Mouse (Mus musculus) liver, adult 2 months (tissue): ENCODE measurements around the gene Dact3. TPM values are rescaled to one million over a fixed set of nuclear protein-coding genes. Genes with fewer than 3 reads are reported as not detected.

Experiments
- DNase-seq: peaks from one replicate; pipeline ENCODE4 v3.0.0-alpha.2; 2011; ENCODE audit warnings: low read depth, low spot score; ENCODE audit errors: extremely low read depth
- H3K27ac ChIP-seq: fragments of 200-500 bp; replicated peaks from 2 replicates; pipeline ENCODE4 v1.5.1; 2012; ENCODE audit warnings: low read depth, mild to moderate bottlenecking, control low read depth, inconsistent platforms, low read length; ENCODE audit not compliant: insufficient read depth
- H3K27me3 ChIP-seq: fragments of 200-500 bp; 2 replicates; pipeline ENCODE4 v1.6.1; 2012; ENCODE audit warnings: mild to moderate bottlenecking, moderate library complexity, low read length, inconsistent platforms; ENCODE audit not compliant: control insufficient read depth, insufficient read depth
- H3K36me3 ChIP-seq: fragments of 200-500 bp; 2 replicates; pipeline ENCODE4 v1.6.1; 2012; ENCODE audit warnings: low read length, inconsistent platforms; ENCODE audit not compliant: control insufficient read depth, insufficient read depth
- H3K4me1 ChIP-seq: fragments of 200-500 bp; 2 replicates; pipeline ENCODE4 v1.6.1; 2011; ENCODE audit warnings: low read length; ENCODE audit not compliant: control insufficient read depth, insufficient read depth
- H3K4me3 ChIP-seq: fragments of 200-500 bp; 2 replicates; pipeline ENCODE4 v1.5.1; 2011; ENCODE audit warnings: low read depth, mild to moderate bottlenecking, control low read depth, low read length, moderate library complexity; ENCODE audit not compliant: insufficient read depth
- H3K79me2 ChIP-seq: fragments of 200-500 bp; 2 replicates; pipeline ENCODE4 v1.6.1; 2012; ENCODE audit warnings: inconsistent platforms, mild to moderate bottlenecking, low read length, moderate library complexity; ENCODE audit not compliant: control insufficient read depth, insufficient read depth
- H3K9ac ChIP-seq: fragments of 200-500 bp; 2 replicates; pipeline ENCODE4 v1.6.1; 2012; ENCODE audit warnings: low read depth, mild to moderate bottlenecking, control low read depth, inconsistent platforms, low read length
- CTCF ChIP-seq: fragments of 200-500 bp; IDR thresholded peaks from 2 replicates; pipeline ENCODE4 v1.5.1; 2011; ENCODE audit warnings: low read depth, low read length, control low read depth
- POLR2A ChIP-seq: fragments of 200-500 bp; IDR thresholded peaks from 2 replicates; pipeline ENCODE4 v1.6.1; 2011; ENCODE audit warnings: low read length, control low read depth; ENCODE audit not compliant: insufficient read depth; ENCODE audit errors: extremely low read depth
- whole genome bisulfite sequencing: fragments of 180-500 bp; shearing (Covaris S2); methylation state at CpG from one replicate; pipeline ENCODE4 v1.1.7; 2018; 5-methylcytosine and 5-hydroxymethylcytosine counted together
- polyA plus RNA-seq: library from polyadenylated mRNA; depleted of rRNA; stranded (reverse); fragments of >200 nt; gene quantifications from 2 replicates; pipeline ENCODE4 v1.2.3, GENCODE M21; 2012
- total RNA-seq: library from RNA; depleted of rRNA; stranded (reverse); fragments of >200 nt; gene quantifications from 2 replicates; pipeline ENCODE4 v1.2.3, GENCODE M21; 2014

Dact3 gene
- total and polyA plus RNA-seq, 2 experiments, result under 0.01 to 0.64 TPM

DNA sequence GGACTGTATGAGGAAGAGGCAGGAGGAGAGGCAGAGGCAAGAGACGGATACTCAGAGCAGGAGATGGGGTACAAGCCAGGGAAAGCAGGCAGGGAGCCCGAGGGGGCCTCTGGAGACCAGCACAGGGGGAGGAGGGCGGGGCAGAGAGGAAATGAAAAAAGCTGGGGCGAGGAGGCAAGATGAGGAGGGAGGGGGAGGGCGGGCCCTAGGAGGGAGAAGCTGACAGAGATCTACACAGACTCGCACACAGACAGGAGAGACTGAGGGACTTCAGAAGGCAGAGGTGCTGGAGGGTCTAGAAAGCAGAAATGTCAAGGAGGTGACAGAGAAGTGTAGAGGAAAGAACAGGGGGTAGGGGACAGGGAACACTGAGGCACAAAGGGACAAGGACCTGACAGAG is 31.2 kb downstream of the Dact3 start, which contains the start of gene Ptgir:
Gene Ptgir, plus strand, starts transcription at position 210 of the 400 bp plus-strand sequence.
- Histone ChIP-seq H3K27ac (0 out of 2 replicates have a peak within 1 kb of the TSS, but pooled peaks have one; percentile 18), H3K4me1 (no peaks in the 10 kb centered on the region), H3K4me3 (peak within 1 kb of the TSS; percentile 2; the same call in 1 of the 2 replicates), H3K36me3 (no peaks in the 10 kb centered on the region), H3K79me2 (no peaks in the 10 kb centered on the region), H3K27me3 (no peaks in the 10 kb centered on the region), H3K9ac (no peak within 1 kb of the TSS)
- WGBS, result 55% methylated on average over 6 of the region's 6 CpGs
- no peak for TF ChIP-seq CTCF
- no peak for TF ChIP-seq POLR2A
- no peak for DNase-seq

DNA sequence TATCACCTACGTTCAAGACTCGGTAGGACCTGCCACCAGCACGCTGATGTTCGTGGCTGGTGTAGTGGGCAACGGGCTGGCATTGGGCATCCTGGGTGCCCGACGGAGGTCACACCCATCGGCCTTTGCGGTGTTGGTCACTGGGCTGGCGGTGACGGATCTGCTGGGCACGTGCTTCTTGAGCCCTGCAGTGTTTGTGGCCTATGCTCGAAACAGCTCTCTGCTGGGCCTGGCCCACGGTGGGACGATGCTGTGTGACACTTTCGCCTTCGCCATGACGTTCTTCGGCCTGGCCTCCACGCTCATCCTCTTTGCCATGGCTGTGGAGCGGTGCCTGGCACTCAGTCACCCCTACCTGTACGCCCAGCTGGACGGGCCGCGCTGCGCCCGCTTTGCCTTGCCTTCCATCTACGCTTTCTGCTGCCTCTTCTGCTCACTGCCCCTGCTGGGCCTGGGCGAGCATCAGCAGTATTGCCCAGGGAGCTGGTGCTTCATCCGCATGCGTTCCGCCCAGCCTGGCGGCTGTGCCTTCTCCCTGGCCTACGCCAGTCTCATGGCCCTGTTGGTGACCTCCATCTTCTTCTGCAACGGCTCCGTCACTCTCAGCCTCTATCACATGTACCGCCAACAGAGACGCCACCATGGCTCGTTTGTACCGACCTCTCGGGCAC is 31.9 kb downstream of the Dact3 start:
- WGBS, result 91% methylated on average over 41 of the region's 41 CpGs
- no peaks in the 10 kb centered on the region for H3K36me3 ChIP-seq
- no peaks in the 10 kb centered on the region for H3K4me1 ChIP-seq
- peak overlapping the region; percentile 2; the same call in 1 of the 2 replicates for H3K4me3 ChIP-seq
- DNase-seq, result no peak
- no peak overlapping the region for H3K27ac ChIP-seq
- H3K79me2 ChIP-seq, result no peaks in the 10 kb centered on the region
- TF ChIP-seq CTCF (no peak), POLR2A (no peak)
- H3K9ac ChIP-seq, result no peak overlapping the region
- H3K27me3 ChIP-seq, result no peaks in the 10 kb centered on the region

DNA sequence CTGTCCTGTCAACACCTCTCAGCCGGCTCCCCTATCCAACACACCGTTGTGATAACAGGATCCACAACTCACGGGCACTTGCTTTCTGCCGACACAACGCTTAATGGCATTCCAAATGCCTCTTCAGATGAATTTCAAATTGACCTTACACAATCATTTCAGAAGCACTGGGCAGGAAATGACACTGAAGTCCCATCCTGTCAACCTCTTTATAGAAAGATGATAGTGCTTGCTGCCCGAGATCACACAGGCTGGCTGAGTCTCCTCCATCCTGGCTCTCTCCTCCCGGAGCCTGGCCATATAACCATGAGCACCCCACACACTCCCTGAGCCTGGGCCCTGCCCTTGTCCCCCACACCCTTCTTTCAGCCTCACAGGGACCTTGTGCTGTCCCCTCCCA is 32.7 kb downstream of the Dact3 start:
- H3K27me3 ChIP-seq, result no peaks in the 10 kb centered on the region
- H3K4me3 ChIP-seq, result no peak overlapping the region
- 62% methylated on average over 7 of the region's 7 CpGs for WGBS
- TF ChIP-seq CTCF (no peak), POLR2A (no peak)
- H3K27ac ChIP-seq, result no peak overlapping the region
- DNase-seq, result no peak
- no peaks in the 10 kb centered on the region for H3K4me1 ChIP-seq
- H3K79me2 ChIP-seq, result no peaks in the 10 kb centered on the region
- H3K9ac ChIP-seq, result peak overlapping the region; percentile 43; the same call in 1 of the 2 replicates
- no peaks in the 10 kb centered on the region for H3K36me3 ChIP-seq

DNA sequence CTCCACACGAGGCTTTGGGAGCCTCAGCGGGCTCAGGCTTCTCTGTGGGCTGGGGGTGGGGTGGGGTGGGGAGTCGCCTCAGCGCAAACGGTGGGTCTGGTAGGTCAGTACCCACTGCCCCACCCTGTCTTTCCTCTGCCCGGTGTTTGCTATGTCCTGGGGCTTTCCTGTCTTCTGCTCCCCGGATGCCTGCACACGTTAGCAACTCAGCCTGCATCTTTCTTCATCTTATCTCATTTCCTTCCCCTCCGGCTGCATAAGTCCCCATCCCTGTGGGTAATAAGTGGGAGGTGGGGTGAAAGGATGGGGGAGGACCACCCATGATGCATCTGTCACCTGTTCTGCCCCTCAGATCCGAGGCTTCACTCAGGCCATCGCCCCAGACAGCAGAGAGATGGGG is 33.2 kb downstream of the Dact3 start:
- H3K9ac ChIP-seq, result no peak overlapping the region
- no peak overlapping the region for H3K4me3 ChIP-seq
- TF ChIP-seq POLR2A (no peak), CTCF (no peak)
- no peaks in the 10 kb centered on the region for H3K27me3 ChIP-seq
- no peak overlapping the region for H3K27ac ChIP-seq
- H3K36me3 ChIP-seq, result no peaks in the 10 kb centered on the region
- DNase-seq, result no peak
- no peaks in the 10 kb centered on the region for H3K79me2 ChIP-seq
- H3K4me1 ChIP-seq, result no peaks in the 10 kb centered on the region
- WGBS, result 47% methylated on average over 11 of the region's 11 CpGs

DNA sequence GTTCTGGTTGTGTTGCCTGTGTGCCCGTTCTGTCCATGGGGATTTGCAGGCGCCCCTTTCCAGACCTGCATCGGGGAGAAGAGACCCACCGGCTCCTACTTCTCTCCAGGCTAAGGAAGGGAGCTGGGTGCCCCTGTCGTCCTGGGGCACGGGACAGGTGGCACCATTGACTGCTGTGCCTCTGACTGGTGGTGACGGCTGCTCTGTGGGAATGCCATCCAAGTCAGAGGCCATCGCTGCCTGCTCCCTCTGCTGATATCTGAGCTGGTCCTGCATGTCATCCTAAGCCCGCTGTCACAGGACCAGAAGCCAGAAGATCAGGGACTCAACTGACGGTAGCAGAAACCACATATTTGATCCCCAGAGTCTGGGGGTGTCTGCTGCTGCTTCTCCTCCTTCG is 33.7 kb downstream of the Dact3 start:
- no peaks in the 10 kb centered on the region for H3K79me2 ChIP-seq
- H3K9ac ChIP-seq, result no peak overlapping the region
- H3K4me1 ChIP-seq, result no peaks in the 10 kb centered on the region
- no peaks in the 10 kb centered on the region for H3K27me3 ChIP-seq
- 74% methylated on average over 11 of the region's 11 CpGs for WGBS
- no peaks in the 10 kb centered on the region for H3K36me3 ChIP-seq
- TF ChIP-seq CTCF, result no peak
- no peak for TF ChIP-seq POLR2A
- DNase-seq, result no peak
- no peak overlapping the region for H3K27ac ChIP-seq
- no peak overlapping the region for H3K4me3 ChIP-seq

DNA sequence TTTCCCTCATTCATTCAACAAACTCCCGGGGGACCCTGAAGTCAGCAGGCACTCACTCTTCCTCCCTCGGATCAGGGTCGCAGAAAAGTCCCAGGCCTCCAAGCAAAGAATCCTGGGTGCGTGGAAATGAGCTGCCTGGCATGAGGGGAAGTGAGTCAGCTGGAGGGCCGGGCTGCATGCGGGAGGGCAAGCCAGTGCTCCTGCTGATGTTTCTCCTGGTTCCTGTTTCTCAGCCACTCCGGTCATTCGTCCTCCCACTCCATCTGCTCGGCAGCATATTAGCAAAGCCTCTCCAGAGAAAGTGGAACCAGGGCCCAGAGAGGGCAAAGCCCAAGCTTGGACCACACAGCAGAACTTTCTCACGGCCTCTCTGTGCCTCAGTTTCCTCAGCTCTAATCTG is 34.8 kb downstream of the Dact3 start:
- H3K27me3 ChIP-seq, result no peaks in the 10 kb centered on the region
- H3K9ac ChIP-seq, result no peak overlapping the region
- TF ChIP-seq POLR2A (no peak), CTCF (no peak)
- no peaks in the 10 kb centered on the region for H3K79me2 ChIP-seq
- H3K4me3 ChIP-seq, result no peak overlapping the region
- WGBS, result 64% methylated on average over 10 of the region's 10 CpGs
- DNase-seq, result no peak
- no peaks in the 10 kb centered on the region for H3K4me1 ChIP-seq
- no peaks in the 10 kb centered on the region for H3K36me3 ChIP-seq
- no peak overlapping the region for H3K27ac ChIP-seq
